Mouse (Mus musculus) testis, postnatal 10 days (tissue): ENCODE data around the gene Nmnat3.
"Not testable (repeated sequence)": the region's sequence is repeated elsewhere in the genome, so short reads cannot be mapped to it uniquely, and the experiment has no call there.

Source experiments
- DNase-seq: peaks from one replicate; pipeline ENCODE4 v3.0.0; 2021; ENCODE audit warnings: low spot score

Gene Nmnat3

GRCm38 (mm10) chr9:98287135-98287534, at the start of gene Nmnat3:
Nmnat3 (plus strand) TSS chr9:98287435.
- not testable (repeated sequence) for DNase-seq

- no peak for DNase-seq
Measured at GRCm38 (mm10) chr9:98243481-98243880, 43.8 kb upstream of the Nmnat3 start.

GRCm38 (mm10) chr9:98244223-98244622, 43.0 kb upstream of the Nmnat3 start:
- DNase-seq = peak; percentile 63

GRCm38 (mm10) chr9:98245226-98245625, 42.0 kb upstream of the Nmnat3 start:
- DNase-seq = no peak

- no peak for DNase-seq
Measured at GRCm38 (mm10) chr9:98246351-98246750, 40.9 kb upstream of the Nmnat3 start.

GRCm38 (mm10) chr9:98260210-98260609, 27.0 kb upstream of the Nmnat3 start:
- no peak for DNase-seq

GRCm38 (mm10) chr9:98261461-98262011, 25.7 kb upstream of the Nmnat3 start:
- DNase-seq = no peak

GRCm38 (mm10) chr9:98264916-98265315, 22.3 kb upstream of the Nmnat3 start:
- no peak for DNase-seq

- no peak for DNase-seq
Measured at GRCm38 (mm10) chr9:98272734-98273133, 14.5 kb upstream of the Nmnat3 start.

GRCm38 (mm10) chr9:98275080-98275479, 12.2 kb upstream of the Nmnat3 start:
- DNase-seq = no peak

- DNase-seq = no peak
Measured at GRCm38 (mm10) chr9:98280162-98280561, 7.1 kb upstream of the Nmnat3 start.

- DNase-seq = no peak
Measured at GRCm38 (mm10) chr9:98285606-98286301, 1.5 kb upstream of the Nmnat3 start.

- no peak for DNase-seq
Measured at GRCm38 (mm10) chr9:98289665-98290064, 2.4 kb downstream of the Nmnat3 start.

- no peak for DNase-seq
Measured at GRCm38 (mm10) chr9:98290591-98290990, 3.4 kb downstream of the Nmnat3 start.

- peak; percentile 94 for DNase-seq
Measured at GRCm38 (mm10) chr9:98296383-98297201, 9.4 kb downstream of the Nmnat3 start.

- no peak for DNase-seq
Measured at GRCm38 (mm10) chr9:98297234-98297936, 10.2 kb downstream of the Nmnat3 start.

GRCm38 (mm10) chr9:98297937-98298595, 10.8 kb downstream of the Nmnat3 start:
- no peak for DNase-seq

GRCm38 (mm10) chr9:98298761-98299160, 11.5 kb downstream of the Nmnat3 start:
- DNase-seq = no peak

GRCm38 (mm10) chr9:98299235-98299634, 12.0 kb downstream of the Nmnat3 start:
- DNase-seq = no peak

- DNase-seq = no peak
Measured at GRCm38 (mm10) chr9:98300582-98300981, 13.3 kb downstream of the Nmnat3 start.

GRCm38 (mm10) chr9:98307011-98307410, 19.8 kb downstream of the Nmnat3 start:
- DNase-seq = no peak
